Mouse (Mus musculus) bone marrow, adult 2 months (tissue): ENCODE data around the gene Slc12a3.

Experiments
- CTCF ChIP-seq: fragments of 200-500 bp; IDR thresholded peaks from 2 replicates; pipeline ENCODE4 v1.5.1; 2011; ENCODE audit warnings: low read length, control low read depth; ENCODE audit not compliant: control insufficient read depth, insufficient read depth
- POLR2A ChIP-seq: fragments of 200-500 bp; IDR thresholded peaks from 2 replicates; pipeline ENCODE4 v1.6.1; 2011; ENCODE audit warnings: low read depth, mild to moderate bottlenecking, control low read depth, low read length, borderline replicate concordance; ENCODE audit not compliant: control insufficient read depth

DNA sequence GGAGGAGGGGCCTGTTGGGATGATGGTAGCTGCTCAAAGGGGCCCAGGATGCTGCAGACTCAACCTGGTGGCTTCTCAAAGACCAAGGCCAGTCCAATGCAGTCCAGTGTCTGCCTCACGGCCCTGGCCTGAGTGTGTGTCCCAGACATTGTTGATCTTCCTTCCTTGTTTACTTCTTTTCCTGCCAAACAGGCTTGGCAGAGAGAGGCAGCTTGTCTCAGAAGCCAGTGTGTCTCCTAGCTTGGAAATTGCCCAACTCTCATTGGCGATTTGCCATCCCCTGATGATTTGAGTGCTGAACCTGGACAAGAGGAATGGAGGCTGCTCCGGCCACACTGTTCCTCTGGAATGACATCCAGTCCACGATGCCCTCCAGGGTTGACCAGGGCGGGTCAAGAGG lies 29.5 kb downstream of the Slc12a3 start:
- no peak for TF ChIP-seq POLR2A
- TF ChIP-seq CTCF, result no peak
